Mouse (Mus musculus) neural tube, embryonic 11.5 days (tissue): ENCODE data around the gene Epb41l1. TPM values are rescaled to one million over a fixed set of nuclear protein-coding genes. Genes with fewer than 3 reads are reported as not detected.

Experiments
- ATAC-seq: fragments of 200-750 bp; cut with Nextera tagmentation; 2 replicates; pipeline ENCODE4 v1.8.0; 2017; ENCODE audit warnings: moderate number of reproducible peaks, mild to moderate bottlenecking, moderate TSS enrichment, moderate library complexity; ENCODE audit not compliant: insufficient read depth, low FRiP score, low TSS enrichment
- DNase-seq: peaks from one replicate; pipeline ENCODE4 v3.0.0-alpha.2; 2015; ENCODE audit warnings: low spot score
- H3K27ac ChIP-seq: fragments of 300-500 bp; sonication (generic); 2 replicates; pipeline ENCODE4 v1.5.1; 2014; ENCODE audit warnings: low read depth, mild to moderate bottlenecking, low read length
- H3K27me3 ChIP-seq: fragments of 300-500 bp; sonication (generic); 2 replicates; pipeline ENCODE4 v1.6.1; 2014; ENCODE audit warnings: mild to moderate bottlenecking, low read length, mixed read lengths; ENCODE audit not compliant: control insufficient read depth, insufficient read depth
- H3K36me3 ChIP-seq: fragments of 300-500 bp; sonication (generic); 2 replicates; pipeline ENCODE4 v1.6.1; 2014; ENCODE audit warnings: mild to moderate bottlenecking, low read length, moderate library complexity, mixed read lengths; ENCODE audit not compliant: control insufficient read depth, insufficient read depth
- H3K4me1 ChIP-seq: fragments of 300-500 bp; sonication (generic); 2 replicates; pipeline ENCODE4 v1.6.1; 2014; ENCODE audit warnings: low read length, mixed read lengths; ENCODE audit not compliant: control insufficient read depth, insufficient read depth
- H3K4me2 ChIP-seq: fragments of 300-500 bp; sonication (generic); 2 replicates; pipeline ENCODE4 v1.6.1; 2014; ENCODE audit warnings: low read depth, mild to moderate bottlenecking, moderate library complexity
- H3K4me3 ChIP-seq: fragments of 300-500 bp; sonication (generic); 2 replicates; pipeline ENCODE4 v1.5.1; 2014; ENCODE audit warnings: low read depth, low read length
- H3K9ac ChIP-seq: fragments of 300-500 bp; sonication (generic); 2 replicates; pipeline ENCODE4 v1.6.1; 2014; ENCODE audit warnings: mild to moderate bottlenecking, low read length
- H3K9me3 ChIP-seq: fragments of 300-500 bp; sonication (generic); 2 replicates; pipeline ENCODE4 v1.6.1; 2016; ENCODE audit warnings: low read length; ENCODE audit not compliant: control insufficient read depth
- WGBS: fragments of 180-500 bp; shearing (Covaris S2); extraction: QIAGEN DNeasy Blood & Tissue Kit; methylation state at CpG from one replicate; pipeline ENCODE4 v1.1.7; 2014; 5-methylcytosine and 5-hydroxymethylcytosine counted together
- polyA plus RNA-seq: library from polyadenylated mRNA; unstranded; fragments of >200 nt; fragmentation: Nextera tagmentation; extraction: Ambion mirVana; gene quantifications from 2 replicates; pipeline ENCODE4 v1.2.1, GENCODE M21; 2014

Epb41l1 gene
- polyA plus RNA-seq, 1 experiment from 2014 or later, result 4.4 TPM

- Histone ChIP-seq H3K9me3 (no peaks in the 10 kb centered on the region), H3K27ac (no peak overlapping the region), H3K27me3 (no peaks in the 10 kb centered on the region), H3K4me2 (no peak overlapping the region), H3K4me3 (no peak overlapping the region), H3K4me1 (peaks cover 10% of the 10 kb centered on the region; the same call in 1 of the 2 replicates), H3K36me3 (no peaks in the 10 kb centered on the region), H3K9ac (no peak overlapping the region)
- DNase-seq, result no peak
- 86% methylated on average over 7 of the region's 7 CpGs for WGBS
- ATAC-seq, result no peak
These were observed 59.6 kb downstream of the Epb41l1 start for GRCm38 (mm10) chr2:156480267-156480666.

GRCm38 (mm10) chr2:156482299-156482698, 61.6 kb downstream of the Epb41l1 start:
- WGBS, result 32% methylated on average over 13 of the region's 13 CpGs
- no peak for ATAC-seq

DNA sequence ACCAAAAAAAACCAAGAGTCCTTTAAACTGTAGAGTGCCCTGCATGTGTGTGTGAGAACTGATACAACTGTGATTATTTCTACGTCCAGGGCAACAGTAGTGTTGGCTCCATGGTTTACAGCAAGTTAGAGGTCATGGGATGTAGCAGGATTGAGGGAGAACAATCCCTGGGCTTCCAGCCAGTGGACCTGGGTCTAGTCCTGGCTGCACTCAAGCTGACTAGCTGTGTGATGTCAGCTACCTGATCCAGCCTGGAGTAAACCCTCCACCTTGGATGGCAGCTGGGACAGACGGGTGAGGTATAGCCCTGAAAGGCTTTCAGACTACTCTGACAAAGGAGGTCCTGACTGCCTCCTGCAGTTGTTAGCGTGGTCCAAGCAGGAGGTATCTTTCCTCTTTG, 62.1 kb downstream of the Epb41l1 start:
- DNase-seq (no peak), ATAC-seq (no peak)
- Histone ChIP-seq H3K36me3 (no peaks in the 10 kb centered on the region), H3K4me2 (no peak overlapping the region), H3K4me1 (no peaks in the 10 kb centered on the region), H3K9me3 (no peaks in the 10 kb centered on the region), H3K27me3 (no peaks in the 10 kb centered on the region), H3K4me3 (no peak overlapping the region), H3K27ac (no peak overlapping the region), H3K9ac (no peak overlapping the region)
- WGBS, result 90% methylated on average over 3 of the region's 3 CpGs

More at GRCm38 (mm10) chr2:156482299-156482698, 61.6 kb downstream of the Epb41l1 start:
- peak; percentile 55 for DNase-seq
- H3K4me3 ChIP-seq, result no peak overlapping the region
- no peaks in the 10 kb centered on the region for H3K36me3 ChIP-seq
- H3K4me1 ChIP-seq, result no peaks in the 10 kb centered on the region
- no peaks in the 10 kb centered on the region for H3K27me3 ChIP-seq
- H3K9me3 ChIP-seq, result no peaks in the 10 kb centered on the region
- no peak overlapping the region for H3K27ac ChIP-seq
- H3K9ac ChIP-seq, result no peak overlapping the region
- no peak overlapping the region for H3K4me2 ChIP-seq

- no peak overlapping the region for H3K4me3 ChIP-seq
These were observed 62.5 kb downstream of the Epb41l1 start for GRCm38 (mm10) chr2:156483204-156483603.

DNA sequence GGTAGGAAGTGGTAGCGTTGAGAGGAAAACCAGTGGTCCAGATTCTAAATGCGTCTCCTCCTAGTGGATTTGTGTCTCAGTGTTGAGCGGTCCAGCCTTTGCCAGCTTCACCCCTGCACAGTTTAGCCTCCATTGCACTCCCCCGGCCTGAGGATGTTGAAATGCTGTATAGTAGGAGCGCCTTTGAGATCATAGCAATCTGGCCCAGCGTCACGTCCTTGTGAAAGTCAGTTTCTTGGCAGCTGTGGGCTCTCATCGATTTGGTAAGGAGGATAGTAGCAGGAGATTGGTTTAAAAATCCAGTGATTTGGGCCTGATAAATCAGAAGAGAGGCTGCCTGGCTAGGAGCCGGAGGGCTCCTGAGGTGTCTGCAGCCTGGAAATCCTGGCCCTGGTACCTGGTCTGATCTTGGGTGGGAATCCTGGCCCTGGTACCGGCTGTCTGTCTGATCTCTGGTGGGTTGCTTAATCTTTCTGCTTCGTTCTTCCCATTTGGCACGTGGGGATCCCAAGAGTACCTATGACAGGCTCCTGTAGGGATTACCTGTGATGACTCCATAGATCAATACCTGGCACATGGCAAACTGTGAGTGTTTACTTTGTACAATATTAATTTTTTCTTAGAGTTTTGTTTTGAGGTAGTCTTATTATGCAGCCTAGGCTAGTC, 65.5 kb downstream of the Epb41l1 start:
- Histone ChIP-seq H3K36me3 (no peaks in the 10 kb centered on the region), H3K4me2 (no peak overlapping the region), H3K4me1 (no peaks in the 10 kb centered on the region), H3K27me3 (no peaks in the 10 kb centered on the region), H3K4me3 (no peak overlapping the region), H3K27ac (no peak overlapping the region), H3K9me3 (no peaks in the 10 kb centered on the region), H3K9ac (no peak overlapping the region)
- no peak for ATAC-seq
- WGBS, result 93% methylated on average over 12 of the region's 12 CpGs
- DNase-seq, result no peak

More at GRCm38 (mm10) chr2:156483204-156483603, 62.5 kb downstream of the Epb41l1 start:
- H3K27ac ChIP-seq, result no peak overlapping the region
- H3K36me3 ChIP-seq, result no peaks in the 10 kb centered on the region
- no peak overlapping the region for H3K9ac ChIP-seq
- DNase-seq (no peak), ATAC-seq (no peak)
- no peaks in the 10 kb centered on the region for H3K9me3 ChIP-seq
- no peaks in the 10 kb centered on the region for H3K27me3 ChIP-seq
- H3K4me1 ChIP-seq, result no peaks in the 10 kb centered on the region
- 89% methylated on average over 7 of the region's 7 CpGs for WGBS
- no peak overlapping the region for H3K4me2 ChIP-seq

DNA sequence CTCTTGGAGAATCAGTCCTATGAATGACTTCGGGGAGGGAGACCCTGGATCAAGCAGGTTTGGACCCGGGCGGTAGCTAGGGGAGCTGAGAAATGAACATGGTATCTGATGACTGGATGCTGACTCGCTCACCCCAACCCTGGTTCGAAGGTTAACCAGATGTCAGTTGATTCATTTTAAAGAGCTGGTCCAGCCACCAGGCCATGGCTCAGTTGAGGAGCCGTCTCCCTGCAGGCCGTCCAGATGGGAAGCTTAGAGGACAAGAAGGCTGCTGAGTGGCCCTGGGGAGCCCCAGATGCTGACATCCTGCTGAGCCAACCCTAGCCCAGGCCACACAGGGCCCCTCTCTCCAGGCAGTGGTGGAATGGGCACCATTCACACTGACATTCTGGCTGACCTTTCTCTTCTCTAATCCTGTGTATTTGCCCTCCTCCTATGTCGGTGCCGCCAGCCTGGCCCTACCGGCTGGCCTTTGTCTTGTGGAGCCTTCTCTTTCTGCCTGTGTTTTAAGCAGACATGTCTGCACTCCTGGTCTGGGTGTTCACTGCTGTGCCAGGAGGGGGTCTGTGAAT, 67.0 kb downstream of the Epb41l1 start:
- H3K4me1 ChIP-seq, result no peaks in the 10 kb centered on the region
- H3K4me3 ChIP-seq, result no peak overlapping the region
- H3K9me3 ChIP-seq, result no peaks in the 10 kb centered on the region
- no peak overlapping the region for H3K4me2 ChIP-seq
- H3K9ac ChIP-seq, result no peak overlapping the region
- no peaks in the 10 kb centered on the region for H3K27me3 ChIP-seq
- DNase-seq (no peak), ATAC-seq (no peak)
- 82% methylated on average over 10 of the region's 10 CpGs for WGBS
- H3K36me3 ChIP-seq, result no peaks in the 10 kb centered on the region
- no peak overlapping the region for H3K27ac ChIP-seq

DNA sequence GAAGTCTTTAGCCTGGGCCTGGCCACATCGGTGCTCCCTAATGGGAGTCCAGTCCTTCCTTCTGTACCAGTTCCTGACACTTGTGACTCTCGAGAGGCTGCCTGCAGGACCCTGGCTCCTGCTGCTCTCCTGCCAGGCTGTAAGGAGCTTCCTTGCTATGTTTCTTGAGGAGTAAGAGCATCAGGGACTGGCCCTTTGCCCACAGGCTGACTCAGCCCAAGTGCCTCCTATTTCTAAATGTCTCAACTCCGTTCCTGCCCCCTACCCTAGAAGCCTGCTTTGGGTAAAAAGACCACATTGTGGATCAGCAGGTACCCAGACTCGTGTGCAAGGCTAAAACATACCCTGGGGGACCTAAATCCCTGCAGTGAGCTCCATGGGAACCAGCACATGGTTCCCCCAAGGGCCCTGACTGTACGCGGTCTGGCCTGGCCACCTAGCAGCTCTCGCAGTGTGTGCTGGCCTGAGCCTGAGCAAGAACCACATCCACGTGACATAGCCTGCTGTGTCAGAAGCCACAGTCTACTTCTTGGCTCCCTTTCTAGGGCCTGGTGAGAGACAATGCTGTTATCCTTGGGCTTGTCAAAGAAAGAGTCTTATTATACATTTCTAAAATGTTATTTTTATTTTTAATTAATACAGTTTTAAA, 67.6 kb downstream of the Epb41l1 start:
- Histone ChIP-seq H3K4me3 (no peak overlapping the region), H3K36me3 (no peaks in the 10 kb centered on the region), H3K9ac (no peak overlapping the region), H3K27ac (no peak overlapping the region), H3K4me1 (peaks cover under 1% of the 10 kb centered on the region; the same call in 1 of the 2 replicates), H3K27me3 (no peaks in the 10 kb centered on the region), H3K4me2 (no peak overlapping the region), H3K9me3 (no peaks in the 10 kb centered on the region)
- ATAC-seq (no peak), DNase-seq (no peak)
- 78% methylated on average over 8 of the region's 8 CpGs for WGBS

- DNase-seq, result no peak
- ATAC-seq, result no peak
- no peaks in the 10 kb centered on the region for H3K9me3 ChIP-seq
These were observed 69.5 kb downstream of the Epb41l1 start for GRCm38 (mm10) chr2:156490176-156490575.

More at GRCm38 (mm10) chr2:156490176-156490575, 69.5 kb downstream of the Epb41l1 start:
- peaks cover 7% of the 10 kb centered on the region; the same call in 1 of the 2 replicates for H3K4me1 ChIP-seq
- H3K27ac ChIP-seq, result no peak overlapping the region
- H3K36me3 ChIP-seq, result no peaks in the 10 kb centered on the region; the same call in 1 of the 2 replicates
- no peak overlapping the region for H3K4me2 ChIP-seq
- 85% methylated on average over 11 of the region's 11 CpGs for WGBS
- no peak overlapping the region for H3K9ac ChIP-seq
- no peaks in the 10 kb centered on the region for H3K27me3 ChIP-seq
- no peak overlapping the region for H3K4me3 ChIP-seq
